Mouse (Mus musculus) brain, embryonic 14.5 days (tissue): ENCODE data around the gene Psma5.

Experiments used
- CTCF ChIP-seq: fragments of 200-500 bp; IDR thresholded peaks from 2 replicates; pipeline ENCODE4 v1.5.1; 2012; ENCODE audit warnings: inconsistent platforms, mild to moderate bottlenecking, moderate library complexity, borderline replicate concordance; ENCODE audit not compliant: insufficient read depth, insufficient read length; ENCODE audit errors: extremely low read depth
- POLR2A ChIP-seq: fragments of 200-500 bp; IDR thresholded peaks from 2 replicates; pipeline ENCODE4 v1.6.1; 2012; ENCODE audit warnings: mild to moderate bottlenecking, inconsistent platforms, borderline replicate concordance; ENCODE audit not compliant: poor library complexity, insufficient read depth, insufficient read length, severe bottlenecking; ENCODE audit errors: extremely low read depth

- TF ChIP-seq POLR2A (no peak), CTCF (no peak)
Measured at GRCm38 (mm10) chr3:108214734-108215133, 42.0 kb upstream of the Psma5 start.
